ENCODE assay signal across 18 mouse cellular contexts in genomic region chr1:3120392-3120690, GRCm38 (mm10).
A peak's percentile ranks its signal among the peaks of the same experiment; 100 is the strongest.
DNase-seq lines count a peak whose midpoint lies in the region; ATAC-seq lines count a peak whose summit lies in the region.
"Had no signal": no experiment of that assay in that cellular context is flagged by ENCODE, and none has a peak within 500 bp of the region (broad histone marks: within the 10 kb centered on the region; RNA-seq: fewer than 3 reads in every experiment).

No protein-coding gene starts in this region.

- DNase-seq in forebrain, embryonic 10.5 days (ENCODE audit: extremely low spot score, low spot score), result no peak
- no peak for DNase-seq in heart, postnatal 4 days
- DNase-seq in lung, postnatal 10 days, result no peak
- peak; percentile 21 to 55 for DNase-seq in right cerebral cortex, postnatal 10 days (ENCODE audit: low spot score in 2 of 2)
- DNase-seq in thymus, postnatal 10 days (ENCODE audit: low spot score in 2 of 2), result no peak
- DNase-seq: cerebellum, adult 8-10 months; embryo, embryonic 11 days; gastrocnemius, postnatal 25 days; kidney, postnatal 10 days; layer of hippocampus, postnatal 36 days; liver; thymus, postnatal 4 days had no signal

- H3K36me3 ChIP-seq in forebrain, embryonic 13.5 days (ENCODE audit: poor library complexity, severe bottlenecking), result no peaks in the 10 kb centered on the region
- H3K36me3 ChIP-seq in forebrain, embryonic 10.5 days (replicated peaks), result no peaks in the 10 kb centered on the region
- H3K36me3 ChIP-seq in heart, embryonic 13.5 days, result no peaks in the 10 kb centered on the region
- no peaks in the 10 kb centered on the region for H3K36me3 ChIP-seq in lung, embryonic 16.5 days (ENCODE audit: control insufficient read depth, insufficient read depth, low read length)
- H3K36me3 ChIP-seq: hindbrain, embryonic 13.5 days; midbrain, embryonic 12.5 days had no signal

- 83% methylated on average over 3 of the region's 3 CpGs for WGBS in forebrain, embryonic 13.5 days
- WGBS in forebrain, embryonic 10.5 days, result 90% methylated on average over 3 of the region's 3 CpGs
- WGBS in heart, embryonic 13.5 days, result 21% methylated on average over 3 of the region's 3 CpGs
- 23% methylated on average over 3 of the region's 3 CpGs for WGBS in lung, embryonic 16.5 days

- H3K27me3 ChIP-seq in forebrain, embryonic 13.5 days, result no peaks in the 10 kb centered on the region
- H3K27me3 ChIP-seq in forebrain, embryonic 10.5 days (ENCODE audit: poor library complexity, severe bottlenecking), result no peaks in the 10 kb centered on the region
- H3K27me3 ChIP-seq in heart, embryonic 13.5 days (replicated peaks), result no peaks in the 10 kb centered on the region
- no peaks in the 10 kb centered on the region for H3K27me3 ChIP-seq in lung, embryonic 16.5 days (ENCODE audit: control insufficient read depth, insufficient read depth, low read depth, low read length)
- H3K27me3 ChIP-seq: hindbrain, embryonic 13.5 days; midbrain, embryonic 12.5 days had no signal

- no peak overlapping the region for H3K4me3 ChIP-seq in forebrain, embryonic 13.5 days
- H3K4me3 ChIP-seq in forebrain, embryonic 10.5 days, result no peak overlapping the region
- H3K4me3 ChIP-seq in heart, embryonic 13.5 days, result no peak overlapping the region
- no peak overlapping the region for H3K4me3 ChIP-seq in lung, embryonic 16.5 days (ENCODE audit: low read length)
- H3K4me3 ChIP-seq: hindbrain, embryonic 13.5 days; midbrain, embryonic 12.5 days had no signal

- no peak overlapping the region for H3K27ac ChIP-seq in forebrain, embryonic 13.5 days
- H3K27ac ChIP-seq in forebrain, embryonic 10.5 days, result no peak overlapping the region
- H3K27ac ChIP-seq in heart, embryonic 13.5 days (replicated peaks), result peak overlapping the region; percentile 72
- H3K27ac ChIP-seq in lung, embryonic 16.5 days (ENCODE audit: low read length), result peak overlapping the region; percentile 72
- H3K27ac ChIP-seq: hindbrain, embryonic 13.5 days; midbrain, embryonic 12.5 days had no signal

- no peak overlapping the region for H3K9ac ChIP-seq in forebrain, embryonic 13.5 days
- H3K9ac ChIP-seq in heart, embryonic 13.5 days, result no peak overlapping the region
- H3K9ac ChIP-seq in lung, embryonic 16.5 days (ENCODE audit: low read length), result no peak overlapping the region
- H3K9ac ChIP-seq: hindbrain, embryonic 13.5 days; midbrain, embryonic 12.5 days had no signal

- H3K4me2 ChIP-seq in forebrain, embryonic 13.5 days, result no peak overlapping the region
- H3K4me2 ChIP-seq in heart, embryonic 13.5 days, result peak overlapping the region; percentile 9; the same call in 1 of the 2 replicates
- no peak overlapping the region for H3K4me2 ChIP-seq in lung, embryonic 16.5 days (ENCODE audit: low read depth, low read length)
- H3K4me2 ChIP-seq: hindbrain, embryonic 13.5 days; midbrain, embryonic 12.5 days had no signal

- no peaks in the 10 kb centered on the region for H3K4me1 ChIP-seq in forebrain, embryonic 13.5 days
- H3K4me1 ChIP-seq in forebrain, embryonic 10.5 days, result no peaks in the 10 kb centered on the region
- peaks cover 27% of the 10 kb centered on the region for H3K4me1 ChIP-seq in heart, embryonic 13.5 days
- peaks cover 4% of the 10 kb centered on the region; the same call in 1 of the 2 replicates for H3K4me1 ChIP-seq in lung, embryonic 16.5 days (replicated peaks; ENCODE audit: control insufficient read depth, insufficient read depth, low read length)
- H3K4me1 ChIP-seq: hindbrain, embryonic 13.5 days; midbrain, embryonic 12.5 days had no signal

- ATAC-seq in forebrain, embryonic 13.5 days, result peak; percentile 73; the same call in 1 of the 2 replicates
- no peak for ATAC-seq in heart, embryonic 13.5 days (ENCODE audit: extremely low read depth, insufficient number of reproducible peaks, low FRiP score, low TSS enrichment)
- ATAC-seq in lung, embryonic 16.5 days (ENCODE audit: low read depth), result peak; percentile 69
- ATAC-seq: intestine, postnatal 0 days had no signal

- H3K9me3 ChIP-seq in forebrain, embryonic 13.5 days (replicated peaks), result no peaks in the 10 kb centered on the region
- H3K9me3 ChIP-seq in forebrain, embryonic 10.5 days, result no peaks in the 10 kb centered on the region
- H3K9me3 ChIP-seq in heart, embryonic 13.5 days, result no peaks in the 10 kb centered on the region
- H3K9me3 ChIP-seq in lung, embryonic 16.5 days (ENCODE audit: control insufficient read depth, low read length), result no peaks in the 10 kb centered on the region
- H3K9me3 ChIP-seq: hindbrain, embryonic 13.5 days; midbrain, embryonic 12.5 days had no signal

Comparison
In these comparisons a context has a peak if more than half of its experiments do, and no peak if none do; other contexts are left out.
1. H3K27ac ChIP-seq: peak in heart, embryonic 13.5 days (single experiment) and lung, embryonic 16.5 days (single experiment); none in forebrain, embryonic 13.5 days (single experiment) and forebrain, embryonic 10.5 days (single experiment).
2. DNase-seq: peak in right cerebral cortex, postnatal 10 days (2 of 2); none in forebrain, embryonic 10.5 days (single experiment), heart, postnatal 4 days (single experiment), lung, postnatal 10 days (single experiment) and thymus, postnatal 10 days (0 of 2).